Mouse (Mus musculus) right cerebral cortex, postnatal 4 days (tissue): ENCODE results near the gene Ubald2.

Experiments used
- DNase-seq: peaks from one replicate; pipeline ENCODE4 v3.0.0-alpha.2; 2022

The Ubald2 gene

GRCm38 (mm10) chr11:116434287-116434966, 533 bp downstream of the Ubald2 start:
- peak; percentile 70 for DNase-seq

GRCm38 (mm10) chr11:116434967-116435752, 1.3 kb downstream of the Ubald2 start:
- no peak for DNase-seq

- no peak for DNase-seq
Measured at GRCm38 (mm10) chr11:116435992-116436724, 2.3 kb downstream of the Ubald2 start.

- DNase-seq, result no peak
Measured at GRCm38 (mm10) chr11:116436725-116437331, 2.9 kb downstream of the Ubald2 start.

GRCm38 (mm10) chr11:116437541-116437940, 3.6 kb downstream of the Ubald2 start:
- DNase-seq, result no peak

- DNase-seq, result no peak
Measured at GRCm38 (mm10) chr11:116439269-116440240, 5.7 kb downstream of the Ubald2 start.

GRCm38 (mm10) chr11:116440408-116441068, 6.6 kb downstream of the Ubald2 start:
- no peak for DNase-seq

- DNase-seq, result no peak
Measured at GRCm38 (mm10) chr11:116442129-116442866, 8.4 kb downstream of the Ubald2 start.

- no peak for DNase-seq
Measured at GRCm38 (mm10) chr11:116442867-116443177, 8.9 kb downstream of the Ubald2 start.

- no peak for DNase-seq
Measured at GRCm38 (mm10) chr11:116443311-116443710, 9.4 kb downstream of the Ubald2 start.

- DNase-seq, result no peak
Measured at GRCm38 (mm10) chr11:116443935-116444334, 10.0 kb downstream of the Ubald2 start.

- DNase-seq, result peak; percentile 97
Measured at GRCm38 (mm10) chr11:116445596-116446307, 11.9 kb downstream of the Ubald2 start.

- no peak for DNase-seq
Measured at GRCm38 (mm10) chr11:116446308-116446887, 12.5 kb downstream of the Ubald2 start.

GRCm38 (mm10) chr11:116447822-116448221, 13.9 kb downstream of the Ubald2 start:
- DNase-seq, result no peak

GRCm38 (mm10) chr11:116449341-116449740, 15.4 kb downstream of the Ubald2 start:
- no peak for DNase-seq

GRCm38 (mm10) chr11:116453889-116454288, 20.0 kb downstream of the Ubald2 start:
- DNase-seq, result no peak

- no peak for DNase-seq
Measured at GRCm38 (mm10) chr11:116456234-116456633, 22.3 kb downstream of the Ubald2 start.

GRCm38 (mm10) chr11:116459786-116460185, 25.9 kb downstream of the Ubald2 start:
- DNase-seq, result no peak

GRCm38 (mm10) chr11:116463338-116463737, 29.4 kb downstream of the Ubald2 start:
- no peak for DNase-seq

GRCm38 (mm10) chr11:116463833-116464232, 29.9 kb downstream of the Ubald2 start:
- DNase-seq, result peak; percentile 82
